Mouse (Mus musculus) granulocyte monocyte progenitor cell, adult 5-6 weeks (primary cell): ENCODE measurements around the gene Dnali1. TPM values are rescaled to one million over a fixed set of nuclear protein-coding genes. Genes with fewer than 3 reads are reported as not detected.

ENCODE experiments used
- ATAC-seq: replicated peaks from 2 replicates; pipeline ENCODE4 v1.8.0; 2016; ENCODE audit warnings: mild to moderate bottlenecking, moderate TSS enrichment, inconsistent platforms; ENCODE audit not compliant: poor library complexity, severe bottlenecking
- total RNA-seq, 2 experiments: library from RNA; stranded (forward) in 1 of 2; stranded (reverse) in 1 of 2; fragments of 200-712, 200-1000 nt in 1 of 2; fragments of >200 nt in 1 of 2; fragmentation: Nextera tagmentation in 1 of 2; gene quantifications; 2 replicates each; pipeline ENCODE4 v1.2.3; 2014 to 2017

The Dnali1 gene
- total RNA-seq (2014; fragmentation: Nextera tagmentation) (not detected in 2 replicates), total RNA-seq (2017) (not detected in 2 replicates)

GRCm38 (mm10) chr4:125065517-125066307 is at the start of gene Dnali1:
Gene Dnali1, minus strand, starts transcription at chr4:125065703.
- ATAC-seq = peak; percentile 74

- no peak for ATAC-seq
These were observed 49.6 kb upstream of the Dnali1 start for GRCm38 (mm10) chr4:125115081-125115480.

GRCm38 (mm10) chr4:125114638-125115037 is 49.1 kb upstream of the Dnali1 start:
- ATAC-seq = peak; percentile 38

DNA sequence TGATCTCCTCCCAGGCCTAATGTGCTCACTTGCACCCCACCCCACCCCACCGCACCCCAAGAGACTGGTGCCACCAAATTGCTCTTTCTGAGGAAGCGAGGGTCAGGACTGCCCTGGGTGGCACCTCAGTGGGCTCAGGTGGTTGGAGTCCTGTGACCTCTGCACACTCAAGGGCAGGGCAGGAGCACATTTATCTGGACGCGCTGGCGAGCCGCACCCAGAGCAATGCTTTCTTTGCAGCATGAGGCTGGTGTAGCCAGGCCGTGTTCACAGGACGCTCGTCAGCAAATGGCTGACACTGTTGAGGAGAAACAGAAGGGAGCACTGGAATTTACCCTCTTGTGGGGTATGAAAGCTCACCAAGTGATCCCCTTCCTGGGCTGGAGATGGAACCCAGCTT is 39.9 kb upstream of the Dnali1 start:
- no peak for ATAC-seq

- ATAC-seq = no peak
These were observed 35.8 kb upstream of the Dnali1 start for GRCm38 (mm10) chr4:125101334-125101733.

- ATAC-seq = peak; percentile 63
These were observed 34.0 kb upstream of the Dnali1 start for GRCm38 (mm10) chr4:125099458-125099857.

- no peak for ATAC-seq
These were observed 31.9 kb upstream of the Dnali1 start for GRCm38 (mm10) chr4:125097412-125097811.

DNA sequence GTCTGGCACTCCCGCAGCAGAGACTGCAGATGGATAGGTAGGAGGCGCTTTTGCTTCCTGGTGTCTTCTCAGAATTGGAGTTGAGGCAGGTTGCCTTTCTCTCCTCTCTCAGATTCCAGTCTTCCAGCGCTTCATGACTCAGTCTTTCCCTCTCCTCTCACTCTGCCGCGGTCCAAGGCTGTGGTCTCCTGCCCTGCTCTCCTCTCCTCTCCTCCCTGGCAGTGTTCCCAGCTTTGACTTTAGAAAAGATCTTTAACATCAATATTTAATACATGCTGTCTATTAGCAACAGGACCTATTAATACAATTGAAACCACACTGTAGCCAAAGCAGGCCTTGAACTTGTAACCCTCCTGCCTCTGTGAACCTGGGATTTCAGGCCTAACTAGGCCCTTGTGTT is 30.6 kb upstream of the Dnali1 start:
- ATAC-seq = no peak

DNA sequence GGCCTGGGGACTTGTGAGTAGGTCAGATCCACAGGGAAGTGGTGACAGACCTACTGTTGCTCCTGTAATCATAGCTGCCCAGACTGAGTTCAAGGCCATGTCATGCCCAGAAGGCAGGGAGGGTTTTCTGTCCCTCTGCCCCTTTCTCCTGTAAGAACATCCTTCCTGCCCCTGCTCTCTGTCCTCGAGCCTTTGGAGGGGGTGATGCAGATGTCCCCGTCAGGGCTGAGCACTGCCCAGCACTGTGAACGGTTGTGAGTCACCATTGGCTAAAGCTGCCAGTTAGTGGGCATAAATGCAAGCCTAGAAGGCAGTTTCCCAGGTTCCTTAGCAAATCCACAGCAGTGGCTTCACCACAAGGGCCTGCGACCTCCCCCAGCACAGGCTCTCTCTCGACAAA is 27.5 kb upstream of the Dnali1 start:
- ATAC-seq = no peak

DNA sequence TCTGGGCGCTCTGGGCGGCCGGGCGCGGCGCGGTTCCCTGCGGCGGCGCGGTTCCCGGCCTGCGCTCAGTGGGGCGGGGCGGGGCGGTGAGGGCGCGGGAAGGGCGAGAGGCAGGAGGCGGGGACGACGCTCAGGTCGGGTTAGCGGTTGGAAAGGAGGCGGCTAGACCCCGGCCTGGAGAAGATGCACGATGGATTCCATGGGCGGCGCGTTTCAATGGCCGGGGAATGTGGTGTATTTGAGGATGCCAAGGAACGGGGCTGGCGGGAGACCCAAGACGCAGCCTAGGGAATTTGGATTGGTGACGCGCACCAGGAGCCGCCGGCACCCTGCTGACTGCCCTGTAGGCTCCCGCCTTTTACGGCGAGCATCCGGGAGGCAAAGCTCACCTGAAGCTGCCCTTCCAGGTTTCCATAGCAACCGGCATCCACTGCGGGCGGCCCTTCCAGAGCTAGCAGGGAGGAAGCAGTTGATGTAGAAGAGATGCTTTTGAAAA is 19.9 kb upstream of the Dnali1 start:
- peak; percentile 80 for ATAC-seq

DNA sequence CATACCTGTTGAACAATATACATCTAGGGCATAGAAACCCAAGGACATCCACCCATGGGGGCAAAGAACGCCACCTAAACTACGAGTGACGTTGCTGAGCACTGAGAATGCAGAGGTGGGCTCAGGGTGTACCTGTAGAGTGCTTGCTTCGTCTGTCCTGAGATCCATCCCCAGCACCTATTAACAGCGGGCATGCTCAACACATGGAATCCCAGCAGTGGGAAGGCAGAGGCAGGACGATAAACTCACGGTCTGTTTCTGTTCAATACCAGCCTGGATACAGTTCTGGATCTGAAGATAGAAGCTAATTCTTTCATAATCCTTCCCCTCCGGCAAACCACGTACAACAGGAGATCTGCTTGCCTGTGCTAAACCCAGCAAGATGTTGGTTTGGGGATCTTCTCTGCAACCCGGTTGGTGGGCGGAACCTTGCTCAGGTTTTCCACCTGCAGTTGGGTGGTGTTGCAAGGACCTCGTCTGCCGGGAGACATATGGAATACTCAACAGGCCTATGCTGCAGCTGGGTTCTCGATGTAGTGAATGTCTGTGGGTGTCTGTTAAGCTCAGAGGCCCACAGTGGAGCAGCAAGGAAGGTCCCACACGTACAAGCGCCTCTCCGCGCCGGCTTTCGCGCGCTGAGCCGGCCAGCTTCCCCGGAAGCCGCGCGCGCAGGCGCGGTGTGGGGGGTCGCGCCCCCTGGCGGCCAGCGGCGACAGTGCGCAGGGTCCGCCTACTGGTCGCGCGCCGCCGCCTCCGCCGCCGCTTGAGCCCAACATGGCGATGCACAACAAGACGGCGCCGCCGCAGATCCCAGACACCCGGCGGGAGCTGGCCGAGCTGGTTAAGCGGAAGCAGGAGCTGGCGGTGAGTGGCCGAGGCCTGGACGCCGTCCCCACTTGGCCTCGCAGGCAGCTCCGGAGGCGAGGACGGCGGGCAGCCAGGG is 19.2 kb upstream of the Dnali1 start, which contains the start of gene Meaf6:
Gene Meaf6, plus strand, starts transcription at position 732 of the 943 bp plus-strand sequence.
- ATAC-seq = peak; percentile 81

- ATAC-seq = no peak
These were observed 13.2 kb upstream of the Dnali1 start for GRCm38 (mm10) chr4:125078698-125079097.

- no peak for ATAC-seq
These were observed 12.2 kb upstream of the Dnali1 start for GRCm38 (mm10) chr4:125077700-125078099.

- ATAC-seq = peak; percentile 90
These were observed 1.2 kb upstream of the Dnali1 start, which contains the start of gene Snip1 for GRCm38 (mm10) chr4:125066490-125067370. Gene Snip1, plus strand, starts transcription at chr4:125066672.

DNA sequence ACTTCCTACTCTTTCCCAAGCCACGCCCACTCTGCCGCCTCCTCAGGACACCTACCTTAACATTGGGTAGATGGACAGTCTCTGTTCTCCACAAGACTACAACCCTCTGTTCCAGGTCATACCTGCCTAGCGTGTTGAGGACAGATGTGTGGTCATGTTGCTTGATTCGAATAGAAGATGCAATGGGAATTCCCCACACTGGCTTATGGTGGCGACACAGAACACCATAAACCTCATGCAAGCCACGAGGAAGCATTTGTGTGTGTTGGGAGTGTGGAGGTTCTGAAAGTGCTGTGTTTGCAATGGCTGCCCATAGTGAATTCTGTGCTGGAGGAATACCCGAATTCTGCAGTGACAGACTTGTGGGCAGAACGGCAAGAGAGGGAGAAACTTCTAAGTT is 1.7 kb downstream of the Dnali1 start:
- ATAC-seq = no peak

DNA sequence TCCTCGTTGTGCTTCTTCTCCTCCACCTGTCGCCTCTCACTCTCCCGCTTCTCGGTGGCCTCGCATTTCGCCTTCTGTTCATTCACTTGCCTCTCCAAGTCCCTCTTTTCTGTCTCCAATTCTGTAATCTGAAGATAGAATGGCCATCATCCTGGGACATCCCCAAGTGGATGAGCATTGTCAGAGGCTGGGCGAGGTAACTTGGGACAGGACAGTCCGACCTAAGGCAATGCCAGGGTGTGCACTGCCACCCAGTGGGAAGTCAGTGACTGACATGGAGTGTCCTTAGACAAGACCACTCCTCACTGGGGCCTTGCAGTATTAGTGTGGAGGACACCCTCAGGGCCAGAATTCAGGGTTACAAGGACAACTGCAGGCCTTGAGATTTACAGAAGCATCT is 6.5 kb downstream of the Dnali1 start:
- ATAC-seq = peak; percentile 75

GRCm38 (mm10) chr4:125058033-125058432 is 7.5 kb downstream of the Dnali1 start:
- ATAC-seq = no peak

- ATAC-seq = no peak
These were observed 8.2 kb downstream of the Dnali1 start for GRCm38 (mm10) chr4:125057273-125057672.

DNA sequence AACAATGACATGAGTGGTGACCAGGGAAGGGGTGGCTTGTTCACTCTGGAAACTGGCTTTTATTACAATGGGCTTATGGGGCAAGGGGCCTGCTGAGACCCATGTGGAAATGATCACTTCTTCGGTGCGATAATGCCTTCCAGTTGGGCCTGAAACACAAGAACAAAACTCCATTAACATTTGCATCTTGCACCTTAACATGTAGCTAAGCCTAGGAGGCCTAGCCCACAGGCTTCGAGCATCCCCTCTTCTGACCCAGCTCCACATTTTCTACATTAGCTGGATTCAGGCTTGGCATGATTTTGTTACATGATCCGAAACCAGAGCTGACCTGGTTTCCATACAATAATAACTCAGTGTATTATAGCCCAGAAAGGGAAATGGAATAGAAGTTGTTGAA is 9.0 kb downstream of the Dnali1 start:
- ATAC-seq = no peak

- ATAC-seq = peak; percentile 87
These were observed 10.1 kb downstream of the Dnali1 start for GRCm38 (mm10) chr4:125055385-125055784.
